Mouse (Mus musculus) limb, embryonic 13.5 days (tissue): Measurements from ENCODE around the gene Jsrp1. TPM values are rescaled to one million over a fixed set of nuclear protein-coding genes. Genes with fewer than 3 reads are reported as not detected.
"Not testable (repeated sequence)": the region's sequence is repeated elsewhere in the genome, so short reads cannot be mapped to it uniquely, and the experiment has no call there.

Experiments
- ATAC-seq: fragments of 200-750 bp; cut with Nextera tagmentation; 2 replicates; pipeline ENCODE4 v1.8.0; 2017; ENCODE audit warnings: low read depth, moderate number of reproducible peaks, moderate TSS enrichment; ENCODE audit not compliant: low FRiP score
- H3K27ac ChIP-seq: fragments of 300-500 bp; sonication (generic); 2 replicates; pipeline ENCODE4 v1.5.1; 2015; ENCODE audit warnings: inconsistent platforms, mild to moderate bottlenecking, moderate library complexity
- H3K27me3 ChIP-seq: fragments of 300-500 bp; sonication (generic); 2 replicates; pipeline ENCODE4 v1.6.1; 2015; ENCODE audit warnings: mild to moderate bottlenecking, inconsistent platforms
- H3K36me3 ChIP-seq: fragments of 300-500 bp; sonication (generic); 2 replicates; pipeline ENCODE4 v1.6.1; 2015; ENCODE audit warnings: inconsistent platforms, mild to moderate bottlenecking, moderate library complexity
- H3K4me1 ChIP-seq: fragments of 300-500 bp; sonication (generic); 2 replicates; pipeline ENCODE4 v1.6.1; 2015; ENCODE audit warnings: inconsistent platforms
- H3K4me2 ChIP-seq: fragments of 300-500 bp; sonication (generic); replicated peaks from 2 replicates; pipeline ENCODE4 v1.6.1; 2015; ENCODE audit warnings: inconsistent platforms, mild to moderate bottlenecking, moderate library complexity
- H3K4me3 ChIP-seq: fragments of 300-500 bp; sonication (generic); 2 replicates; pipeline ENCODE4 v1.5.1; 2015; ENCODE audit warnings: moderate library complexity, mild to moderate bottlenecking, inconsistent platforms
- H3K9ac ChIP-seq: fragments of 300-500 bp; sonication (generic); 2 replicates; pipeline ENCODE4 v1.6.1; 2015; ENCODE audit warnings: mild to moderate bottlenecking, inconsistent platforms
- H3K9me3 ChIP-seq: fragments of 300-500 bp; sonication (generic); 2 replicates; pipeline ENCODE4 v1.6.1; 2016; ENCODE audit warnings: inconsistent platforms
- WGBS: fragments of 180-500 bp; shearing (Covaris S2); methylation state at CpG from one replicate; pipeline ENCODE4 v1.1.7; 2015; 5-methylcytosine and 5-hydroxymethylcytosine counted together
- polyA plus RNA-seq: library from polyadenylated mRNA; unstranded; fragments of >200 nt; fragmentation: Nextera tagmentation; extraction: Ambion mirVana; gene quantifications from 2 replicates; pipeline ENCODE4 v1.2.1, GENCODE M21; 2015

The Jsrp1 gene
- polyA plus RNA-seq, 1 experiment from 2014 or later: 4.5 TPM

DNA sequence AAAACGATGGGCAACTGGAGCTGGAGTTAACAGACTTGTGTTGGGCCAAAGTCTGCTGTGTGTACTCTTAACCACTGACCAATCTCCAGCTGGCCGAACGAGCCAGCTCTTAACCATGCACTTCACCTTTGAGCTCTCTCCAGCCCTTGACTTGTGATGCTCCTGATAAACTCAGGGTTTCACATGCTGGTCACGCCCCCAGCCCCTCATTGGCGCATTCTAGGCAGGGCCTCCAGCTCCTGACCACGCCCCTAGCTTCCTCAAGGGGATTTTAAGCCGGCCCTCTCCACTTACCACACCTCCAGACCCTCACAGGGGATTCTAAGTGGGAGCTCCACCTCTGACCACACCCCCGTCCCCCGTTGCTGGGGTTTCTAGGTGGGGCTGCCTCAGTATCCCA lies 17.8 kb upstream of the Jsrp1 start:
- peak overlapping the region; percentile 11; the same call in 1 of the 2 replicates for H3K4me2 ChIP-seq
- H3K9me3 ChIP-seq: no peaks in the 10 kb centered on the region
- H3K4me3 ChIP-seq: no peak overlapping the region
- H3K9ac ChIP-seq: no peak overlapping the region
- peaks cover 39% of the 10 kb centered on the region for H3K27me3 ChIP-seq
- no peak overlapping the region for H3K27ac ChIP-seq
- H3K36me3 ChIP-seq: peaks cover 18% of the 10 kb centered on the region
- 5% methylated on average over 9 of the region's 9 CpGs for WGBS
- H3K4me1 ChIP-seq: peaks cover 37% of the 10 kb centered on the region
- ATAC-seq: no peak

DNA sequence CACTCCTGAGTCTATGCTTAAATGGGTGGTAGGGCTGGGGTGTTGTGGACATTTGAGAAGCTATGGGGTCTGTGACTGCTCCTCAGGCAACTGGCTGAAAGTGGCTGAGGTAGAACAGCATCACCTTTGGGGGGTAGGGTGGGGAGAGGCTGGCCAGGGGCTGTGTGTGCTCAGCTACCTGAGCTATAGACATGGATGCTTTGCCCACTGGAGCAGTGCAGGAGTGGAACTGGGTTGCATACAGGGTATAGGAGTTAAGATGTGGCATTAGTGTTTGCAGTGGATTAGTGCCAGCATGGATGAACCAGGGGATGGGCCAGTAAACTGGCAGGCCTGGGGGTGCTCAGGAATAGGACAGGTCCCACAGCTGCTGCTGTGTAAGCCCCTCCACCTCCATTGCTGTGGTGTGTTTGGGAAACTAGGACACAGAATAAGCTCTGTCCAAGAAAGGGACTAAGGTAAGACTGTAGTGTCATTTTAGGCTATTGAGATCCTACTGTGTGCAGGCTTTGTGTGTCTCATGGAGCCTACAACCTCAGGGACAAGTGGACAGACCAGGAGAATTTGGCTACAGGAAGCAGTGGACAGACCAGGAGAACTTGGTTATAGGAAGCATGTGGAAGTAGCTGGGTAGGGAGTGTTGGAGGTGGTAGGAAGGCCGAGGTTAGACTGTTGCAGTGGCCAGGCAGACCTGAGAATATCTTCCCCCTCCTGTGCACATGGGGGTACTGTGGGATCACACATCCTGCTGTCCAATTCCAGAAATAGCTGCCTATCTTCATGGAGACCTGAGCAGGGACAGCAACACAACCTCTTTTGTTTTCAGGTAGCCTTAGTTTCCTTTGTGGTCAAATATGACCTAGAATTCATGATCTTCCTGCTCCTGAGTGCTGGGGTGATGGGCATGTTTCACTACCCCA lies 16.3 kb upstream of the Jsrp1 start:
- peaks cover 37% of the 10 kb centered on the region for H3K4me1 ChIP-seq
- 71% methylated on average over 1 of the region's 1 CpGs for WGBS

DNA sequence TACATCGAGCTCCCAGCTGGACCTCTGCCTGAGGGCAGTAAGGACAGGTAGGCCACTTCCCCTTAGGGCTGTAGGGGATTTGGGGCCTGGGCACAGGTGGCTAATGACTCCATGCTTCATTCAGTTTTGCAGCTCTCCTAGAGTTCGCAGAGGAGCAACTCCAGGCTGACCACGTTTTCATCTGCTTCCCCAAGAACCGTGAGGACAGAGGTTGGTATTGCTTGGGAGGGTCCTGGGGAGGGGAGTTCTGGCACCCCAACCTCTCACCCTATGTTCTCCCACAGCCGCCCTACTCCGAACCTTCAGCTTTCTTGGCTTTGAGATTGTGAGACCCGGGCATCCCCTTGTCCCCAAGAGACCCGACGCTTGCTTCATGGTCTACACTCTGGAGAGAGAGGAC lies 15.3 kb upstream of the Jsrp1 start:
- WGBS: 83% methylated on average over 9 of the region's 9 CpGs
- H3K36me3 ChIP-seq: peaks cover 18% of the 10 kb centered on the region
- peaks cover 37% of the 10 kb centered on the region for H3K4me1 ChIP-seq
- H3K27ac ChIP-seq, H3K9me3 ChIP-seq, ATAC-seq: not testable (repeated sequence)
- H3K4me3 ChIP-seq: peak overlapping the region; percentile 82
- peaks cover 13% of the 10 kb centered on the region for H3K27me3 ChIP-seq
- H3K4me2 ChIP-seq: peak overlapping the region; percentile 100
- H3K9ac ChIP-seq: peak overlapping the region; percentile 90; the same call in 1 of the 2 replicates

More for the DNA sequence above, 16.3 kb upstream of the Jsrp1 start:
- ATAC-seq: no peak
- Histone ChIP-seq H3K27ac (no peak overlapping the region), H3K9me3 (no peaks in the 10 kb centered on the region), H3K9ac (no peak overlapping the region), H3K4me3 (peak overlapping the region; percentile 0; the same call in 1 of the 2 replicates), H3K4me2 (0 out of 2 replicates have a peak overlapping the region, but pooled peaks have one; percentile 4), H3K27me3 (peaks cover 24% of the 10 kb centered on the region), H3K36me3 (peaks cover 18% of the 10 kb centered on the region)

DNA sequence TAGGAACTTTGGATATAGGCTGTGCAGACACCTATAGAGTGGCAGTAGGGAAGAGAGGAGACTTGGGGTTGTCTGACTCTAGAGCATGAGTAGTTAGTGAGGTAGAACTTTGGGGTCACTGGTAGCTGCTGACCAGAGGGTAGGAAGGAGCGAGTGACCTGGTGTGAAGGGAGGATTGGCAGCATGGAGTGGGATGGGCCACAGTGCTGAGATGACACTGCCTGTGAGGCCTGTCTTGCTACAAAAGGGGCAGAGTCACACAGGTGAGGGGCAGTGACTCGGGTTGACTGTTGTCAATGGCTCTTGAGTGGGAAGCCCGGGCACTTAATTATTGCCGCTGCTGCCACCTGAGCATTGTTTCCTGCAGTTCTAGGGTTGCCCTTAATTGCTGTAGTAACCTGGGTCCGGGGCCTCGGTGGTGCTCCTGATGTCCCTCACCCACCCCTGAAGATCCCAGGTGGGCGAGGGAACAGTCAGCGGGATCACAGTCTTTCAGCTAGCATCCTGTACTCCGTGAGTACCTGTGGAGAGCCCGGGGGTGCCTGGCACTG lies 14.6 kb upstream of the Jsrp1 start:
- Histone ChIP-seq H3K27ac (no peak overlapping the region), H3K4me1 (peaks cover 37% of the 10 kb centered on the region), H3K4me2 (peak overlapping the region; percentile 100), H3K9me3 (no peaks in the 10 kb centered on the region), H3K9ac (peak overlapping the region; percentile 90), H3K4me3 (peak overlapping the region; percentile 82), H3K36me3 (peaks cover 18% of the 10 kb centered on the region), H3K27me3 (peaks cover 7% of the 10 kb centered on the region)
- no peak for ATAC-seq
- 72% methylated on average over 10 of the region's 10 CpGs for WGBS

DNA sequence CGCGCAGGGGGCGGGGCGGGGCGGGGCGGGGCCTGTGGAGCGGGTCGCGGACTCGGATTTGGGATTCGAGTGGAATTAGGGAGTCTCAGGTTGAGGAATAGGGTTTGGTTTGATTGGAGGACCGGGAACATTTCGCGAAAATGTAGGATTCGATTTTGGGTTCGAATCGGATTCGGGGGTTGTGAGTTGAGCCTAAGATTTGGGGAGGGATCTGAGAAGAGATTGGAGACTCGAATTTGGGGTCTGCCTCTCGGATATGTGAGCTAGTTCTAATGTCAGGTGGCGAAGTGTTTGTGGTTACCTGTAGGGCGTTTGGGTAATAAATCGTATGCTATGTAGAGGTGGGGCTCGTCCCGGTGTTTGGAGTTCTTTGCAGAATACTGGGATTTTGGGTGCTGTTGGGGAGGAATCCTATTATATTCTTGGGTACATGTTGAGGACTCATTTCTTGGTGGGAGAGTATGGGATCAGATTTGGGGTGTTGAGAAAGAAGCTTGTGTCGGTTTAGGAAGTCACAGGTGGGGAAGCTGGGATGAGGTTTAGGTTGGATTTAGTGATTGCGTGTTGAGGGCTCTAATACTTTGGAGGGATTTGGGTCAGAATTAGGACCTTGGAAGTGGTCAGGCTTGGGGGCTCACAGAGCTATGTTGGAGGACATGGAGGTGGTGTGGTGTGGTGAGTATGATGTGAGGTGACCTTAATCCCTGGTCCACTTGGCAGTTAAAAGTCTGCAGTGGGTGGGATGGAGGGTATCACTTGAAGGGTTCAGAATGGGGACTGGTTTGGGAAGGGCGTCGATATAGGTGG lies 14.0 kb upstream of the Jsrp1 start:
- no peak for ATAC-seq
- Histone ChIP-seq H3K9me3 (no peaks in the 10 kb centered on the region), H3K27ac (peak overlapping the region; percentile 87; the same call in 1 of the 2 replicates), H3K4me3 (peak overlapping the region; percentile 82), H3K36me3 (peaks cover 18% of the 10 kb centered on the region), H3K4me1 (peaks cover 37% of the 10 kb centered on the region), H3K27me3 (peaks cover under 1% of the 10 kb centered on the region; the same call in 1 of the 2 replicates), H3K9ac (peak overlapping the region; percentile 90), H3K4me2 (peak overlapping the region; percentile 100)
- WGBS: 8% methylated on average over 29 of the region's 29 CpGs

DNA sequence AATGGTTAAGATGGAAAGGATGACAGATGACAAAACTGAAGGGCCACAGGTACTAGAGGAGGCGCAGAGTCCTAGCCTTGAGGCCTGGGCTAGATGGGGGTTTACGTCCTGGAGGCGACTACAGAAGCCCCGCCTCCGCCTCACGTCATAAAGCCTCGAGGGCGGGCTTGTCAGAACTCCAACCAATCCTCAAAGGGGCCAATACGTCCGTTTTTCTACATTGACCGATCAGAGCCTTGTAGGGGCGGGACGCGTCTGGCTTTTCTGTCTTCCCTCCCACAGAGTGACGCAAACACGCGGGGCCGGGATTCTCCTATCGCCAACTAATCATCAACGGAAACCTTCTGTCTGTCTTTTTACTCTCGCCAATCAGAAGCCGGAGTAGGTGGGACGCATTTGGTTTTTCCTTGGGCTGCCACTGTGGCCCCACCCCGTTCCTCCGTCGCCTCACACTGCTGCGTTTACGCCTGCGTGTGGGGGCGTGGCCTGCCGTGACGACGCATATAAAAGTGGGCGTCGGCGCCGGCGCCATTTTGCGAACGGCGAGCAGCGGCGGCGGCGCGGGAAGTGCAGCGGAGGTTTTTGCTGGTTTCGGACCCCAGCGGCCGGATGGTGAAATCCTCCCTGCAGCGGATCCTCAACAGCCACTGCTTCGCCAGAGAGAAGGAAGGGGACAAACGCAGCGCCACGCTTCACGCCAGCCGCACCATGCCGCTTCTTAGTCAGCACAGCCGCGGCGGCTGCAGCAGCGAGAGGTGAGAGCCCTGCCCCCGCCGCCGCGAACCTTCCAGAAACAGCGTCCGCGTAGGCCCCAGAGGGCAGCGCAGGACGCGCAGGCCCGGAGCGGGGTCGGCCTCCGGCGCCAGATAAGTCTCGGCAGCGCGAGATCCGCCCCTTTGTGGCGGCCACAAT lies 13.1 kb upstream of the Jsrp1 start, which contains the start of gene Oaz1:
Gene Oaz1, plus strand, starts transcription at position 506 of the 912 bp plus-strand sequence.
- Histone ChIP-seq H3K9ac (peak within 1 kb of the TSS; percentile 90), H3K4me2 (peak within 1 kb of the TSS; percentile 100), H3K27me3 (no peaks in the 10 kb centered on the region), H3K36me3 (peaks cover 18% of the 10 kb centered on the region), H3K9me3 (no peaks in the 10 kb centered on the region), H3K4me3 (peak within 1 kb of the TSS; percentile 82), H3K27ac (peak within 1 kb of the TSS; percentile 87), H3K4me1 (peaks cover 37% of the 10 kb centered on the region)
- WGBS: under 1% methylated on average over 80 of the region's 82 CpGs
- peak; percentile 98 for ATAC-seq

DNA sequence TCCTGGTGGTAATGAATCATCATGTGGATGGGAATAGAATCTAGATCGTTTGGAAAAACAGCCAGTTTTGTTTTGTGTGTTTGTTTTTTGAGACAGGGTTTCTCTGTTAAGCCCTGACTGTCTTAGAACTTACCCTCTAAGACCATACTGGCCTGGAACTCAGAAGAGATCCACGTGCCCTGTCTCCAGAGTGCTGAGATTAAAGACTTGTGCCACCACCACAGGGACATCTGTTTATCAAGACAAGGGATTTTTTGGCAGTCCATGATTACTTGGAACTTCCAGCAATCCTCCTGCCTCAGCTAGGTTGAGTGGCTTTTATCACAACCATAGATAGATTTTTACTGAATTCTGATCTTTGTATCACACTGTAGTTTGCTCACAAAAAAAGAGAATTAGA lies 11.5 kb upstream of the Jsrp1 start:
- 81% methylated on average over 2 of the region's 2 CpGs for WGBS
- no peak for ATAC-seq
- Histone ChIP-seq H3K36me3 (peaks cover 8% of the 10 kb centered on the region), H3K27me3 (no peaks in the 10 kb centered on the region), H3K4me1 (peaks cover 22% of the 10 kb centered on the region), H3K4me2 (no peak overlapping the region), H3K4me3 (no peak overlapping the region), H3K9me3 (no peaks in the 10 kb centered on the region), H3K27ac (no peak overlapping the region), H3K9ac (no peak overlapping the region)

DNA sequence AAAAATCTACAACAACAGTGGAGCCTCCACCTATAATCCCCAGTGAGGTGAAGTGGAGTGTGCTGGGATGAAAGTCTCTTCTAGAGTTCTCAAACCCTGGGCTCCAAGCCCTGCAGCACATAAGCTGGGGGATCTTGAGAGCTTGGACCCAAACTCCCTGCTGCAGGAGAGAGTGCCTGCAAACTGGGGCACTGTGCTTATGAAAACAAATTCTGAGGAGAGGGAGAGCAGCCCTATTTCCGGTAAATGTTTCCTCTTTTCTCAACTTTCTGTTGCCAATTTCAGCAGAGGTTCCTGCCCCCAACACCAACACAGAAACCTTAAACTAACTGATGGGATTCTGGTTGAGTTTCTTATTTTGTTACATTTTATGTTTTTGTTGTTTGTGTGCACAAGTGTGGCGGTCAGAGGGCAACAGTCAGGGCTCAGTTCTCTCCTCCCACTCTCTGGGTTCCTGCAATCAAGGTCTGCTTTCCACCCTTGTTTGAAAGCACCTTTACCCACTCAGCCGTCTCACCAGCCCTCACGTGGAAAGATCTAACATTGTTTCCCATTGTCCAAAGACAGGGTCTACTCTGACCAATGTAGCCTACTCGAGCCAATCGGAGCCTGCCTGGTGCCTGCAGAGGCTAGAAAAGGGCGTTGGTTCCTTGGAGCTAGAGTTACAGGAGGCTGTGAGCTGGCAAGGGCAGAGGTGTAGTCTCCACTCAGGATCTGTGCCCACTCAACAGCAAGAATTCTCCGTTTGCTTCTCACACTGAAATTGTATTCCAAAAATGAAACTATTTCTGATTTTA lies 10.7 kb upstream of the Jsrp1 start:
- WGBS: 66% methylated on average over 8 of the region's 8 CpGs
- H3K4me2 ChIP-seq: no peak overlapping the region
- no peaks in the 10 kb centered on the region for H3K9me3 ChIP-seq
- no peaks in the 10 kb centered on the region for H3K27me3 ChIP-seq
- no peak overlapping the region for H3K4me3 ChIP-seq
- H3K4me1 ChIP-seq: peaks cover 14% of the 10 kb centered on the region
- H3K36me3 ChIP-seq: peaks cover under 1% of the 10 kb centered on the region
- H3K27ac ChIP-seq: no peak overlapping the region
- 0 out of 2 replicates have a peak overlapping the region, but pooled peaks have one; percentile 13 for H3K9ac ChIP-seq
- no peak for ATAC-seq

DNA sequence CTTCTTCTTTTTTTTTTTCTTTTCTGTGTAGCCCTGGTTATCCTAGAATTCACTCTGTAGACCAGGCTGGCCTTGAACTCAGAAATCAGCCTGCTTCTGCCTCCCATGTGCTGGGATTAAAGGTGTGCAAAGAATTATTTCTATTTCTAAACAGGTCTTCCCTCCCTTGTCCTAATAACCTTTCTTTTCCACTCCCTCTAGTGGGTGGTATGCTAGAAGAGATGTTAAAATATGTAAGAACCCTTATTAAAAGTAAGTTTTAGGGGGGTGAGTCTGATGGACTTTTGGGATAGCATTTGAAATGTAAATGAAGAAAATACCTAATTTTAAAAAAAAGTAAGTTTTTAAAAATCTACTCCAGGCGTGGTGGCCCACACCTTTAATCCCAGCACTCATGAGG lies 10.0 kb upstream of the Jsrp1 start:
- no peaks in the 10 kb centered on the region for H3K9me3 ChIP-seq
- H3K4me3 ChIP-seq: no peak overlapping the region
- H3K27ac ChIP-seq: no peak overlapping the region
- H3K36me3 ChIP-seq: no peaks in the 10 kb centered on the region; the same call in 1 of the 2 replicates
- H3K4me2 ChIP-seq: no peak overlapping the region
- peaks cover 9% of the 10 kb centered on the region for H3K4me1 ChIP-seq
- H3K27me3 ChIP-seq: no peaks in the 10 kb centered on the region
- no peak for ATAC-seq
- H3K9ac ChIP-seq: no peak overlapping the region
- 90% methylated on average over 1 of the region's 1 CpGs for WGBS

DNA sequence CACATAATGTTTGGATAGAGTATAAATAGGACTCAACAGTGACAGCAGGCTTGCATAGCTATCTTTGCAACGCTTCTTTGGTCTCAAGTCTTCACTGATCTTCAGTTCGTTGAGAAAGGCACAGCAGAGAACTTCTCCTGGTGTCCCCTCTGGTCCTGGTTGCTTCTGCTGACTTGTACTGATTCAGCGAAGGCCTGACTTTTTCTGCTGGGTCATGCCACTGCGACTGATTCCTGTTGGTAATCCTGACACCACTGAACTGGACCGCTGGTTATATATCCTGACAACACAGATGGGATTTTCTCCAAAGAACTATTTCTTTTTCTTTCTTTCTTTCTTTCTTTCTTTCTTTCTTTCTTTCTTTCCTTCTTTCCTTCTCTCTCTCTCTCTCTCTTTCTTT lies 9.2 kb upstream of the Jsrp1 start:
- Histone ChIP-seq H3K27me3 (no peaks in the 10 kb centered on the region), H3K9ac (no peak overlapping the region), H3K4me3 (no peak overlapping the region), H3K36me3 (no peaks in the 10 kb centered on the region), H3K4me2 (no peak overlapping the region), H3K4me1 (peaks cover 1% of the 10 kb centered on the region), H3K9me3 (no peaks in the 10 kb centered on the region), H3K27ac (no peak overlapping the region)
- ATAC-seq: no peak
- WGBS: 91% methylated on average over 5 of the region's 5 CpGs
